Mouse (Mus musculus) ES-Bruce4 (cell line): ENCODE measurements around the gene Pou2f2.

Experiments
- CTCF ChIP-seq: IDR thresholded peaks from one replicate; pipeline ENCODE4 v1.8.1; 2011; ENCODE audit warnings: low read depth, low read length
- EP300 ChIP-seq: IDR thresholded peaks from 2 replicates; pipeline ENCODE4 v1.6.1; 2011; ENCODE audit warnings: low read depth, low read length; ENCODE audit not compliant: insufficient read depth
- POLR2A ChIP-seq: IDR thresholded peaks from one replicate; pipeline ENCODE4 v1.8.1; 2011; ENCODE audit warnings: low read length; ENCODE audit not compliant: insufficient read depth

DNA sequence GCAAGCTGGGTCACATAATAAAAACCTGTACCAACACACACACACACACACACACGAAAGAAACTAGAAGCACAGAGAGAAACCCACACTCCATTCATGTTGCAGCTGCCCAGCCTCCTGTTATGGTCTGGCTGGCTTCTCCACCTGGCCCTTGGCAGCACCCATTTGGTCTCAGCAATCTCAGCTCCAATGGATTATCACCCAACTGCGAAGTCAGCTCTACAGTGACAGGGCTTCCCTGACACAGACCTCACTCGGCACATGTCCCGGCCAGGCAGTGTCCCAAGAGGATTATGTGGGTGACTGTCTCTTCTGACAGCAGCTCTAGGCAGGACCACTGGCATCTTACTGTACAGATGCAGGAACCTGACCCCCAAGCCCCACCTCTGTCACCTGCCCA, 31.0 kb upstream of the Pou2f2 start:
- TF ChIP-seq CTCF, result no peak
- no peak for TF ChIP-seq EP300
- TF ChIP-seq POLR2A, result no peak
